Mouse (Mus musculus) liver, embryonic 12.5 days (tissue): ENCODE results near the gene Xrcc6. TPM values are rescaled to one million over a fixed set of nuclear protein-coding genes. Genes with fewer than 3 reads are reported as not detected.
A peak's percentile ranks its signal among the peaks of the same experiment; 100 is the strongest.
"Not testable (repeated sequence)": the region's sequence is repeated elsewhere in the genome, so short reads cannot be mapped to it uniquely, and the experiment has no call there.

Source experiments
- ATAC-seq: fragments of 200-750 bp; cut with Nextera tagmentation; 2 replicates; pipeline ENCODE4 v1.8.0; 2017; ENCODE audit warnings: moderate number of reproducible peaks, mild to moderate bottlenecking, moderate library complexity
- H3K27ac ChIP-seq: fragments of 300-500 bp; sonication (generic); 2 replicates; pipeline ENCODE4 v1.5.1; 2016; ENCODE audit warnings: mild to moderate bottlenecking
- H3K27me3 ChIP-seq: fragments of 300-500 bp; sonication (generic); replicated peaks from 2 replicates; pipeline ENCODE4 v1.6.1; 2016; ENCODE audit warnings: mild to moderate bottlenecking, moderate library complexity
- H3K36me3 ChIP-seq: fragments of 300-500 bp; sonication (generic); 2 replicates; pipeline ENCODE4 v1.6.1; 2016; ENCODE audit warnings: mild to moderate bottlenecking, moderate library complexity
- H3K4me1 ChIP-seq: fragments of 300-500 bp; sonication (generic); 2 replicates; pipeline ENCODE4 v1.6.1; 2016
- H3K4me2 ChIP-seq: fragments of 300-500 bp; sonication (generic); 2 replicates; pipeline ENCODE4 v1.6.1; 2016; ENCODE audit warnings: mild to moderate bottlenecking, moderate library complexity
- H3K4me3 ChIP-seq: fragments of 300-500 bp; sonication (generic); 2 replicates; pipeline ENCODE4 v1.5.1; 2016; ENCODE audit warnings: mild to moderate bottlenecking, moderate library complexity
- H3K9ac ChIP-seq: fragments of 300-500 bp; sonication (generic); 2 replicates; pipeline ENCODE4 v1.6.1; 2016; ENCODE audit warnings: mild to moderate bottlenecking, moderate library complexity
- H3K9me3 ChIP-seq: fragments of 300-500 bp; sonication (generic); replicated peaks from 2 replicates; pipeline ENCODE4 v1.6.1; 2016; ENCODE audit warnings: mild to moderate bottlenecking, moderate library complexity
- WGBS: fragments of 180-500 bp; shearing (Covaris S2); methylation state at CpG from one replicate; pipeline ENCODE4 v1.1.7; 2016; ENCODE audit not compliant: insufficient replicate concordance; 5-methylcytosine and 5-hydroxymethylcytosine counted together
- polyA plus RNA-seq: library from polyadenylated mRNA; unstranded; fragments of >200 nt; fragmentation: Nextera tagmentation; extraction: Ambion mirVana; gene quantifications from 2 replicates; pipeline ENCODE4 v1.2.1, GENCODE M21; 2016

Gene Xrcc6
- polyA plus RNA-seq, 1 experiment from 2014 or later = 98.7 TPM

DNA sequence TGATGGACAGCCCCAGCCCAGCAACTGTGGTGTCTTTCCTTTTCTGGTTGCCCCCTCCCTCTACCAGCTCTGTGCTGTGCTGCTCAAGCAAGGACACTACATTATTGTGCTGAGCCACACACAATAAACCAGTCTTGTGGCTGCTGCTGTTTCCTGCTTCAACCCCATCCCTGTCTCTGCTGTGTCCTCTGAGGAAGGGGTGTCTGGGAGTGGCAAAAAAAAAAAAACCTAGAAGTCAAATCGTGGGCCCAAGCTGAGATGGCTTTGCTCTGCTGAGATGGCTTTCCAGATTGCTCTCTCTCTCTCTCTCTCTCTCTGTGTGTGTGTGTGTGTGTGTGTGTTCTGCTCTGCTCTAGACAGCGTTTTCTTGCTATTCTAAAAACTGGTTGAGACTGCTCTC is 19.2 kb upstream of the Xrcc6 start:
- no peak for ATAC-seq

DNA sequence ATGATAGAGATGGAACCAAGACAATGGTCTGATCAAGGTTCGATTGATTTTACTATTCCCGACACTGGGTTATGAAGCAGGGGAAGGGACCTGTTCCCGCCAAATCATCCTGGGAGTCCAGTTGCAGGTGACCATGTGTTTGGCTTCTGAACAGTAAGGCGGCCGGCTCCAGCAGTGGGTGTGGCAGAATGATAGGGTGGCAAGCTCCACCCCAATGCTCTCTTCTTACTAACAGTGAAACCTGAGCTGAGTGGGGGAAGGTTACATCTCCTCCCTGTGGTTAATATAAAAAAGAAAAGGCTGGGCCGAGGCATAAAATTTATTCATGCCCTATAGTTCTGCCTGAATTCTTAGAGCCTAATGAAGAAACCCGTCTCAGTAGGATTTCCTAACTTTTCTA is 18.5 kb upstream of the Xrcc6 start:
- Histone ChIP-seq H3K36me3 (no peaks in the 10 kb centered on the region), H3K4me3 (no peak overlapping the region), H3K4me2 (peak overlapping the region; percentile 31; the same call in 1 of the 2 replicates), H3K27ac (0 out of 2 replicates have a peak overlapping the region, but pooled peaks have one; percentile 32), H3K9ac (no peak overlapping the region), H3K27me3 (peaks cover 15% of the 10 kb centered on the region), H3K4me1 (peaks cover 29% of the 10 kb centered on the region), H3K9me3 (0 out of 2 replicates have a peak, but pooled peaks cover 3% of the 10 kb centered on the region)
- 37% methylated on average over 7 of the region's 7 CpGs for WGBS
- ATAC-seq = peak; percentile 81; the same call in 1 of the 2 replicates

More for the DNA sequence above, 19.2 kb upstream of the Xrcc6 start:
- Histone ChIP-seq H3K4me2 (no peak overlapping the region), H3K4me3 (no peak overlapping the region), H3K27ac (no peak overlapping the region), H3K27me3 (peaks cover 15% of the 10 kb centered on the region), H3K36me3 (no peaks in the 10 kb centered on the region), H3K4me1 (peaks cover 29% of the 10 kb centered on the region), H3K9ac (no peak overlapping the region), H3K9me3 (0 out of 2 replicates have a peak, but pooled peaks cover 3% of the 10 kb centered on the region)
- 40% methylated on average over 2 of the region's 2 CpGs for WGBS

DNA sequence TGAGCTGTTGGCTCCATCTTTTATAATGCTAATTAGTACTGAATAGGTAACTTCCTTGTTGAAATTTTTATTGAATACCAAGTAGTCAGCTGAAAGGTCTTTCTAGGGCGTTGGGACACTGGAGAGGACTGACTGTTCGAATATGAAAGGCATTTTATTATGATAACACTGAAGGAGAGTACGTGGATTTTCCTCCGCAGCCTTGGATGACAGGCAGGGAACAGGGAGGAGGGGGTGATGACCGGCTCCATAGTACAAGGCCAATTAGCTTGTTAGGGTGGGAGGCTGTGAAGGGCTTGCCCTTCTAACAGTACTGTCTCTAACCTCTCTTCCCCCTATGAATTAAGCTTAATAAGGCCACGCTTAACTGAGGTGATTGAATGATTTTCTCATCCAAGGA is 18.0 kb upstream of the Xrcc6 start:
- Histone ChIP-seq H3K4me1 (peaks cover 29% of the 10 kb centered on the region), H3K27me3 (peaks cover 15% of the 10 kb centered on the region), H3K4me2 (peak overlapping the region; percentile 31; the same call in 1 of the 2 replicates), H3K27ac (0 out of 2 replicates have a peak overlapping the region, but pooled peaks have one; percentile 17)
- 77% methylated on average over 6 of the region's 6 CpGs for WGBS
- H3K9me3 ChIP-seq, ATAC-seq, H3K4me3 ChIP-seq, H3K9ac ChIP-seq, H3K36me3 ChIP-seq: not testable (repeated sequence)

DNA sequence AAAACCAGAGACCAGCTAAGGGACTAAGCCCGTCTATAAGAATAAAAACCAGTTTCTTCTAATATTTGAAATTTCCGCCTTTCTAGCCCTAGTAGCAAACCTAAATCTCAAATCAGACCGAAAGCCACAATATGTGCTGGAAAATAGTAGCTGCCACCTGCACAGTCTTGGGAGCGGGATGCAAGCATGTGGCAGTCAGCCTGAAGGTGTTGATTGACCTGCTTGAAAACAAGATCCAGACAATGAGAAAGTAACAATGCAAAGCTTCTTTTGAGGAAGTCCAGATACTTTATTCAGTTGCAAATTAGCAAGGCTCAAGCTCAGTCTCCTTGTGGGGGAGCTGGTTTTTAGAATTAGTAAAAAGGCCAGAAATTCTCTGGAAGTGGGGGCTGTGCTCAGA is 17.1 kb upstream of the Xrcc6 start:
- not testable (repeated sequence) for H3K36me3 ChIP-seq, H3K9ac ChIP-seq, H3K27ac ChIP-seq, H3K9me3 ChIP-seq, H3K4me2 ChIP-seq, ATAC-seq, H3K4me3 ChIP-seq
- WGBS = 82% methylated on average over 4 of the region's 4 CpGs
- Histone ChIP-seq H3K27me3 (peaks cover 15% of the 10 kb centered on the region), H3K4me1 (peaks cover 21% of the 10 kb centered on the region)

DNA sequence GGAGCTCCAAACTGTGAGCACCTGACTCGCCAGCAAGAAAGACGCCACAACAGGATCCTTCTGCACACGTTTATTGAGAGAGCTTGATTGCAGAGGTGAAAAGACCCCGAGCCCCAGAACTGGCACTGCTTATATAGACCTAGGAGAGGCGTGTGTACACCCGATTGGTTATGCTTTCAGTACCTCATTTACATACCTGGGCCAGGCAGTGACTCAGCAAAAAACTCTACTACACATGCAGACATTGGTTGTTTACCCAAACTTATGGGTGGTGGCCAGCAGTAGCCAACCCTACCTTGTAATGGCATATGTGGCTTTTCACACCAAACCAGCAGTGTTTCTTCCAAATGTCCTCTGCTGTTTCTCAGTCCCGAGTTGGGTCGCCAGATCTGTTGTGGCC is 12.5 kb upstream of the Xrcc6 start:
- H3K4me2 ChIP-seq, H3K27me3 ChIP-seq, H3K9ac ChIP-seq, H3K4me3 ChIP-seq, H3K36me3 ChIP-seq, ATAC-seq, H3K9me3 ChIP-seq, H3K4me1 ChIP-seq, H3K27ac ChIP-seq: not testable (repeated sequence)
- 81% methylated on average over 8 of the region's 8 CpGs for WGBS

DNA sequence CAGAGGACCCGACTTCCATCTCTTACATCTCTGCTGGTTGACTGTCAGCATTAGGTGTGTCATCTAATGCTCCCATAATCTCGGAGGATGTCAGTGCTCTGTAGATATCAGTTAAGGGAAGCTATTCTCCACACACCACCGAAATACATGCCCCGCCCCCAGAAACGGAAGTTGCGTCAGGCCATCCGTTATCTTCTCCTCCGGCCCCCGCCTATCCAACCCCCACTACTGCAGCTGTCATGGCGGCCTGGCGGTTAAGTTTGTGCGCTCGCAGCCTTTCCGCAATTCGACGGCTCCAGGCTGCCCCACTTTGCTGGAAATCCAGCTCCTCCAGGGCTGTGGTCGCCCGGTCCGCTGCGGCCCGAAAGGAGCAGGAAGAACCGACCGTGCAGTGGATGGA is 7.3 kb upstream of the Xrcc6 start, which contains the start of gene 1700029P11Rik:
1700029P11Rik (plus strand) TSS at position 220 of the 400 bp plus-strand sequence.
- H3K27me3 ChIP-seq = peaks cover 5% of the 10 kb centered on the region; the same call in 1 of the 2 replicates
- H3K4me2 ChIP-seq = no peak within 1 kb of the TSS
- peaks cover 5% of the 10 kb centered on the region; the same call in 1 of the 2 replicates for H3K4me1 ChIP-seq
- H3K9me3 ChIP-seq = peaks cover 4% of the 10 kb centered on the region; the same call in 1 of the 2 replicates
- ATAC-seq = no peak
- H3K27ac ChIP-seq = no peak within 1 kb of the TSS
- WGBS = 81% methylated on average over 23 of the region's 23 CpGs
- H3K9ac ChIP-seq = no peak within 1 kb of the TSS
- H3K36me3 ChIP-seq = peaks cover under 1% of the 10 kb centered on the region; the same call in 1 of the 2 replicates
- no peak within 1 kb of the TSS for H3K4me3 ChIP-seq

- Histone ChIP-seq H3K9ac (no peak overlapping the region), H3K27ac (no peak overlapping the region), H3K4me2 (no peak overlapping the region), H3K27me3 (peaks cover 5% of the 10 kb centered on the region; the same call in 1 of the 2 replicates), H3K4me1 (peaks cover 5% of the 10 kb centered on the region; the same call in 1 of the 2 replicates), H3K36me3 (no peaks in the 10 kb centered on the region), H3K4me3 (no peak overlapping the region), H3K9me3 (no peaks in the 10 kb centered on the region)
- 61% methylated on average over 1 of the region's 1 CpGs for WGBS
- no peak for ATAC-seq
These were observed 5.5 kb upstream of the Xrcc6 start for GRCm38 (mm10) chr15:81982173-81982572.

GRCm38 (mm10) chr15:81985267-81986161 is 2.1 kb upstream of the Xrcc6 start:
- WGBS = 74% methylated on average over 2 of the region's 2 CpGs
- Histone ChIP-seq H3K4me1 (peaks cover 22% of the 10 kb centered on the region), H3K27ac (0 out of 2 replicates have a peak overlapping the region, but pooled peaks have one; percentile 15)

DNA sequence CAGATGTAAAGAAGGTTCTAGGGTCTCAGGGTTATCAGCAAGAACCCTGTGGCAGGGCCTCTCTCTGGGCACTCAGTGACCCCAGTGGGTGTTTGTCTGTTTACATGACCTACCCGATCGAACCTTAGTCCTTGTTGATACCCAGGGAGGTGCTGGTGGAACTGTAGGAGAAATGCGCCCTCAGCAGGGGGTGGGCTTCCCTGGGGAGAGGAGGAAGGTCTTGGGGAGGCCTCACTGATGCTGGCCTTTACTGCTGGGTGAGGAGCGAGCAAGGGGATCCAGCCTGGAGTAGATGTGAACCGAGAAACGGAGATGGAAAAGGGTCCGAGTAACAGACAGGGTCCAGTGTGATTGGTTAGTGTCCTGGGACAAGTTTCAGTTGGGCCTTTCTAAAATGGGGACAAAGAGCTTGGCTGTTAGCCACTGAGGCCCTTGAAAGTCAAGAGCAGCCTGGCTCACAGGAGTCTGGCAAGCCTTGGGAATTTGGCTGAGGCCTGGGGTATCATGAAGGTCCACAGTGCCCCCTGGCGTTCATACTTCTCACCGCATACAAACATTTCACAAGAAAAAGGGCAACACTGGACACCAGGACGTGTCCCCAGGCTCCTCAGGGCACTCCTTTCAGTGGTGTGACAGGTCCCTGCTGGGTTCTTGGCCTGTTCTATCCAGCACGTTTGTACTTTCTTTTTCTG is 1.9 kb downstream of the Xrcc6 start:
- Histone ChIP-seq H3K27me3 (no peaks in the 10 kb centered on the region), H3K9ac (peak overlapping the region; percentile 56; the same call in 1 of the 2 replicates), H3K4me1 (peaks cover 43% of the 10 kb centered on the region), H3K4me2 (peak overlapping the region; percentile 62), H3K36me3 (peaks cover 16% of the 10 kb centered on the region), H3K4me3 (no peak overlapping the region), H3K27ac (peak overlapping the region; percentile 76; the same call in 1 of the 2 replicates), H3K9me3 (no peaks in the 10 kb centered on the region)
- ATAC-seq = peak; percentile 30; the same call in 1 of the 2 replicates
- 48% methylated on average over 11 of the region's 11 CpGs for WGBS

More at GRCm38 (mm10) chr15:81985267-81986161, 2.1 kb upstream of the Xrcc6 start:
- no peaks in the 10 kb centered on the region for H3K27me3 ChIP-seq
- no peak overlapping the region for H3K4me3 ChIP-seq
- no peak overlapping the region for H3K9ac ChIP-seq
- no peaks in the 10 kb centered on the region for H3K9me3 ChIP-seq
- ATAC-seq = no peak
- no peak overlapping the region for H3K4me2 ChIP-seq
- H3K36me3 ChIP-seq = no peaks in the 10 kb centered on the region

- peak; percentile 98 for ATAC-seq
- Histone ChIP-seq H3K4me2 (peak overlapping the region; percentile 62), H3K9me3 (no peaks in the 10 kb centered on the region), H3K27ac (peak overlapping the region; percentile 76), H3K36me3 (peaks cover 25% of the 10 kb centered on the region), H3K4me3 (peak overlapping the region; percentile 13; the same call in 1 of the 2 replicates), H3K9ac (peak overlapping the region; percentile 56), H3K27me3 (no peaks in the 10 kb centered on the region), H3K4me1 (peaks cover 38% of the 10 kb centered on the region)
- WGBS = 14% methylated on average over 7 of the region's 7 CpGs
These were observed 2.9 kb downstream of the Xrcc6 start for GRCm38 (mm10) chr15:81990549-81990948.

GRCm38 (mm10) chr15:81993992-81994391 is 6.4 kb downstream of the Xrcc6 start:
- no peak overlapping the region for H3K9ac ChIP-seq
- no peak for ATAC-seq
- H3K4me2 ChIP-seq = no peak overlapping the region
- WGBS = 82% methylated on average over 6 of the region's 6 CpGs
- H3K27me3 ChIP-seq = no peaks in the 10 kb centered on the region
- H3K27ac ChIP-seq = no peak overlapping the region
- H3K9me3 ChIP-seq = no peaks in the 10 kb centered on the region
- peaks cover 60% of the 10 kb centered on the region for H3K36me3 ChIP-seq
- H3K4me3 ChIP-seq = no peak overlapping the region
- peaks cover 42% of the 10 kb centered on the region for H3K4me1 ChIP-seq
